Mouse (Mus musculus) G1E (cell line): Measurements from ENCODE around the gene Foxn1. TPM values are rescaled to one million over a fixed set of nuclear protein-coding genes. Genes with fewer than 3 reads are reported as not detected.

Experiments
- ATAC-seq: 2 replicates; pipeline ENCODE4 v1.8.0; 2016; ENCODE audit warnings: mild to moderate bottlenecking; ENCODE audit not compliant: insufficient number of reproducible peaks, poor library complexity, low FRiP score, severe bottlenecking; ENCODE audit errors: extremely low read depth
- DNase-seq: peaks from one replicate; pipeline ENCODE4 v3.0.0; 2012; ENCODE audit warnings: low spot score
- H3K27me3 ChIP-seq: 2 replicates; pipeline ENCODE4 v1.6.1; 2012; ENCODE audit warnings: mild to moderate bottlenecking, low read length, inconsistent platforms; ENCODE audit not compliant: insufficient read depth
- H3K36me3 ChIP-seq: replicated peaks from 2 replicates; pipeline ENCODE3; 2012; ENCODE audit warnings: mild to moderate bottlenecking, inconsistent platforms
- H3K4me1 ChIP-seq: 2 replicates; pipeline ENCODE4 v1.6.1; 2012; ENCODE audit warnings: low read depth, low read length, inconsistent platforms, mixed read lengths; ENCODE audit not compliant: insufficient read depth
- H3K4me3 ChIP-seq: 2 replicates; pipeline ENCODE4 v1.5.1; 2012; ENCODE audit warnings: low read depth, mild to moderate bottlenecking, inconsistent platforms, low read length, moderate library complexity, mixed read lengths
- H3K9me3 ChIP-seq: replicated peaks from 2 replicates; pipeline ENCODE4 v1.6.1; 2012; ENCODE audit warnings: inconsistent platforms
- CTCF ChIP-seq: IDR thresholded peaks from 2 replicates; pipeline ENCODE4 v1.5.1; 2012; ENCODE audit warnings: low read depth, low read length, inconsistent platforms, mixed read lengths
- GATA1 ChIP-seq: IDR thresholded peaks from 2 replicates; pipeline ENCODE4 v1.6.1; 2012; ENCODE audit warnings: borderline replicate concordance, low read length, inconsistent platforms, mixed read lengths
- GATA2 ChIP-seq: IDR thresholded peaks from 2 replicates; pipeline ENCODE4 v1.6.1; 2012; ENCODE audit warnings: low read depth, low read length, inconsistent platforms, borderline replicate concordance
- POLR2AphosphoS5 ChIP-seq: IDR thresholded peaks from 2 replicates; pipeline ENCODE4 v1.6.1; 2012; ENCODE audit warnings: low read depth, low read length, inconsistent platforms; ENCODE audit not compliant: insufficient replicate concordance
- TAL1 ChIP-seq: conservative IDR thresholded peaks from 2 replicates; pipeline ENCODE4 v1.6.1; 2012; ENCODE audit warnings: low read depth, low read length, inconsistent platforms, mixed read lengths
- polyA plus RNA-seq: library from polyadenylated mRNA; stranded (reverse); fragments of >175 nt; gene quantifications from 2 replicates; pipeline ENCODE4 v1.2.3, GENCODE M21; 2012
- total RNA-seq, 2 experiments: library from RNA; stranded (forward) in 1 of 2; stranded (reverse) in 1 of 2; fragments of 200-1000 nt in 1 of 2; fragments of >200 nt in 1 of 2; fragmentation: Nextera tagmentation in 1 of 2; gene quantifications; 2 replicates each; pipeline ENCODE4 v1.2.3; 2014 to 2017

Foxn1 gene
- total and polyA plus RNA-seq, 3 experiments: 0.05 TPM; not detected in 2

- Histone ChIP-seq H3K27me3 (peaks cover 67% of the 10 kb centered on the region), H3K4me1 (peaks cover 10% of the 10 kb centered on the region), H3K36me3 (no peaks in the 10 kb centered on the region), H3K9me3 (no peaks in the 10 kb centered on the region), H3K4me3 (no peak overlapping the region)
- ATAC-seq (no peak), DNase-seq (no peak)
- TF ChIP-seq GATA2: no peak
- TF ChIP-seq CTCF: no peak
- TF ChIP-seq GATA1: no peak
- no peak for TF ChIP-seq TAL1
- no peak for TF ChIP-seq POLR2AphosphoS5
These were observed 13.7 kb downstream of the Foxn1 start for GRCm38 (mm10) chr11:78372610-78373009.

DNA sequence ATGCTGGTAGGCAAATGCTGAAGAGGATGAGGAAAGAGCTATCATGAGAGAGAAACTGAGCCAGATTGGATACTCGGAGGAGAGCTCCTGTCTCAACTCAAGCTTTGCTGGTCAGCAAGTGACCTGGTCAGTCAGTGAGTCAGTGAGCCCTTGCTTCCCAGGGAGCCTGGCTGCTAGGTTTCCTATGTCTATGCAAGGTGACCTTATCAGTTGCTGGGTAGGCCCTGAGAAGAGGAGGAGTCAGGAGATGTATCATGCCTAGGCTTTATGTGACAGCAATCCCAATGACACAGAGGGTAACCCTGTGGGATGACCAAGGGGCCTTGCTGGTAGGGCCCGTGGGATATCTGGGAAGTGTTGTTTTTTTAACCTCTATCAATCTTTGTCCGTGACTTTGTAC, 14.2 kb downstream of the Foxn1 start:
- peaks cover 6% of the 10 kb centered on the region for H3K4me1 ChIP-seq
- H3K9me3 ChIP-seq: no peaks in the 10 kb centered on the region
- no peaks in the 10 kb centered on the region for H3K36me3 ChIP-seq
- H3K4me3 ChIP-seq: no peak overlapping the region
- DNase-seq (no peak), ATAC-seq (no peak)
- H3K27me3 ChIP-seq: peaks cover 68% of the 10 kb centered on the region
- no peak for TF ChIP-seq POLR2AphosphoS5
- no peak for TF ChIP-seq GATA1
- no peak for TF ChIP-seq TAL1
- no peak for TF ChIP-seq CTCF
- no peak for TF ChIP-seq GATA2

DNA sequence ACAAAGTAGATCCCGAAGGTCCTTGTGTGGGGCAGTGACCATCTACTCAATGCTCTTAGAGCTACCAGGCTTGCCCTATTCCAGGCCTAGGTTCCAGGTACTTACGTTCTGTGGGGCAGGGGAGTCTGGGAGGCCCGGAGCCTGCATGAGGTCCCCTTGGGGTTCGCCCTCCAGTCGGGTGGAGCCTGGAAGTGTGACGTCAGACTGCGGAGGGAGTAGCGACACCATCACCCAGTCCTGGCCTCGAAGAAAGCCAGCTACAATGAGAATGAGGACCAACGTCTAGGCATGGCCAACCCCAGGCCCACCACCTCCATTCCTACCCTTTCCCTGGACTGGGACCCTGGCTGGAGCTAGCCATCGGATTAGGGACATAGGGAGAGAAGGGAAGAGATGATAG, 14.6 kb downstream of the Foxn1 start:
- DNase-seq (no peak), ATAC-seq (no peak)
- no peak for TF ChIP-seq GATA1
- TF ChIP-seq GATA2: no peak
- no peak for TF ChIP-seq POLR2AphosphoS5
- TF ChIP-seq CTCF: no peak
- TF ChIP-seq TAL1: no peak
- Histone ChIP-seq H3K36me3 (no peaks in the 10 kb centered on the region), H3K4me1 (peaks cover 3% of the 10 kb centered on the region; the same call in 1 of the 2 replicates), H3K9me3 (no peaks in the 10 kb centered on the region), H3K4me3 (no peak overlapping the region), H3K27me3 (peaks cover 68% of the 10 kb centered on the region)

GRCm38 (mm10) chr11:78370389-78370788, 16.0 kb downstream of the Foxn1 start:
- Histone ChIP-seq H3K27me3 (peaks cover 73% of the 10 kb centered on the region), H3K4me3 (no peak overlapping the region), H3K36me3 (no peaks in the 10 kb centered on the region), H3K4me1 (no peaks in the 10 kb centered on the region), H3K9me3 (no peaks in the 10 kb centered on the region)
- TF ChIP-seq TAL1 (no peak), GATA1 (no peak), CTCF (no peak)
- DNase-seq (no peak), ATAC-seq (no peak)

DNA sequence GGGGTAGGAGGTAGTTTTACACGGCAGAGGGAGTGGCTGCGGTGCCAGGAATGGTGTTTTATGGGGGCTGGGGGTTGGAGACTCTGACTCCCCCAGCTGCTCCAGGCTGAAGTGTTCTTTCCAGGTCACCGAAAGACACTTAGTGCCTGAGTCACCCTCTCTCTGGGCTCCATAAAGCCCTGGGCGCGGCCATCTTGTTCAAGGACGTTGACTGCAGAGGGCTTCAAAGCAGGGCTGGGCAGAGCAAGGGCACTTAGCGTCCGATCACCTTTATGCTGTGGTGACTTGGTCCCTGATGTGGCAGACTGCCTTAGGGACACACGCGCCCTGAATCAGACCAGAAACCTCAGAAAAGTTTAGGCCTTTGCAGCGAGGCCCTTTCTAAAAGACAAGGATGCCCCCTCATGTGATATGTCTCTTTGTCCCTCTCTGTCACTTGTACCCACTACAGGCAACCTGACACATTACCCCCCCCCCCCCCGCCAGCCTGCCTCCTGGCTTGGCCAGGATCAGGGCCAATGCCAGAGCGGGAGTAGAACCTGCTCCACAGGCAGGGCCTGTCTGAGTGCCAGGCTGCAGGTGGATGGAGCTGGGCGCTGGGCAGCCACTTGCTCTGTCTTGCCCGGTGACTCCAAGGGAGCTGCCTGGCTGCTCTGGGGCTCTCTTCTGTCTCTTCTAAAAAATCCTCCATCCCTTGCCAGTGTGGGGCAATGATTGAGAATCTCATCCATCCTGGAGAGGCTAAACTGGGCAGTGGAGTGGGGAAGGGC, 18.7 kb downstream of the Foxn1 start:
- TF ChIP-seq GATA2: no peak
- TF ChIP-seq POLR2AphosphoS5: no peak
- TF ChIP-seq CTCF: no peak
- TF ChIP-seq TAL1: no peak
- TF ChIP-seq GATA1: no peak
- no peaks in the 10 kb centered on the region for H3K9me3 ChIP-seq
- no peak for ATAC-seq
- H3K4me3 ChIP-seq: no peak overlapping the region
- no peaks in the 10 kb centered on the region for H3K4me1 ChIP-seq
- H3K27me3 ChIP-seq: peaks cover 83% of the 10 kb centered on the region
- no peak for DNase-seq
- H3K36me3 ChIP-seq: no peaks in the 10 kb centered on the region

GRCm38 (mm10) chr11:78364103-78364502, 22.3 kb downstream of the Foxn1 start:
- H3K4me3 ChIP-seq: no peak overlapping the region
- H3K36me3 ChIP-seq: no peaks in the 10 kb centered on the region
- no peak for TF ChIP-seq POLR2AphosphoS5
- no peak for TF ChIP-seq GATA2
- TF ChIP-seq TAL1: no peak
- TF ChIP-seq GATA1: no peak
- no peak for TF ChIP-seq CTCF
- ATAC-seq (no peak), DNase-seq (no peak)
- H3K27me3 ChIP-seq: peaks cover 52% of the 10 kb centered on the region
- H3K9me3 ChIP-seq: no peaks in the 10 kb centered on the region
- H3K4me1 ChIP-seq: peaks cover 16% of the 10 kb centered on the region
